Mouse (Mus musculus): Measurements from ENCODE around the gene Nup54.

Nup54 gene

DNA sequence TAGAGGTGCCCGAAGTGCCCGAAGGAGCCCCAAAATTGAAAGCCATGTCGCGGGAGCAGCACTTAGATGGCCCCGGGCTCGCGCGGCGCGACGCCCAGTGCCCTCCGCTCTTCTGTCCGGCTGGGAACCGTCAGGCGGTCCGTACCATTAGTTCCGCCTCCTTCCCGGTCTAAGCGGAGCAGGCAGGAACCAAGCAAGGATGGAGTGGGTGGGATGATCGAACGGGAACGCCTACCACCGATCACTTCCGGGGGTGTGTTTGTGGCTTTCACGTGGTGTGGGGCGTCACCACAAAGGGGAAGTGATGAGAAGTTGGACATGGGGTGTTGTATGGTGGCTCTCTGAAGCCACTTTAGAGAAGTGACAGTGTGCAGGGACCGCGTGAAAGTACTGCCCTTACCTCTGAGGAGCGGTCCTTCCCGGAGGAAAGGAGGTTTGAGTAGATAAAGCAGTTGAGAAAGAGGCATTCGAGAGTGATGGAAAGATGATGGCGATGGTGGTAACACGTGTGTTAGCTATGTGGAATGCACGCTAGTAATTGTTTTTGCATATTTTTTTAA, at the start of gene Nup54:
Nup54 (minus strand) TSS at position 195 of the 560 bp plus-strand sequence.
- peak; percentile 92 to 95 for DNase-seq (ENCODE audit: low spot score in 2 of 2)

GRCm38 (mm10) chr5:92472863-92473262, 37.8 kb upstream of the Nup54 start:
- DNase-seq (ENCODE audit: low spot score in 2 of 2) = no peak

- DNase-seq (ENCODE audit: low spot score in 2 of 2) = no peak
Measured at GRCm38 (mm10) chr5:92471531-92471930, 36.5 kb upstream of the Nup54 start.

DNA sequence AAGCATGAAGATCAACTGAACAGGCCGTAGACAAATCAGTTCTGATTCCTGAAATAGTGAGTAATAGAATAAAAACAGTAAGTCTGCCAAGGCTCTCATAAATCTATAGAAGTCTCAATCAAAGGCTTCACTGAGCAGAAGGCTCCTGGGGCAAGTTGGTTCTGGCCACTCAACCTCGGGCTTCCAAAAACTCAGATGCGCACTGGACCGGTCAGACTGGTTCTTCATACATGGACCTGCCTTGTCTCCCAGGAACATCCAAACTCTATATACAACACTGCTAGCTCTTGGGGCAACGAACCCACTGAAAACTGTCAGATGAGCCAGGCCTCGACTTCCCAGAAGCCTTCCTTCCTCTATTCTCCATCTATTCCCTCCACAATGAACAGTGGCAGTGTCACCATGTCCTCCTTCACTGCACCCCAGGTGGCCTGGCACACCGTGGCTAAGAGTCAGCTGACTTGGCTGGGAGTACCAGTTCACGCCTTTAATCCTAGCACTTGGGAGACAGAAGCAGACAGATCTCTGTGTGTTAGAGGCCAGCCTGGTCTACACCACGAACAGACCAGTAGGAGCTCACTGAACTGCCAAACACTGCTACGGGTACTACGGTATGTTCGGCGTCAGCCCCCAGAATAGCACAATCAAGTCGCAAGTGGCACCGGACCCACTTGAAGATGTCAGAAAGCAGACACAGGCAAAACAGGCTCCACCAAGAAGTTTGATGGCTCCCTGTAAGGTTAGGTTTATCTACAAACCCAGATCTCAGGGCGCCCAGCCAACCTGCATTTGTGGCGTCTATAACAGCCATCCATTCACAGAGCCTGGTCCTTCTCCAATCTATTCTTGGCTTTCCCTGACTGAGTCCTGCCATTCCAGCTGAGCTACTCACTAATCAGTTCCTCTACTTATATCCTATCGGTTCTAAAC, 34.4 kb upstream of the Nup54 start:
- peak in 1 of 2 experiments; percentile 28 for DNase-seq (ENCODE audit: low spot score in 2 of 2)

DNA sequence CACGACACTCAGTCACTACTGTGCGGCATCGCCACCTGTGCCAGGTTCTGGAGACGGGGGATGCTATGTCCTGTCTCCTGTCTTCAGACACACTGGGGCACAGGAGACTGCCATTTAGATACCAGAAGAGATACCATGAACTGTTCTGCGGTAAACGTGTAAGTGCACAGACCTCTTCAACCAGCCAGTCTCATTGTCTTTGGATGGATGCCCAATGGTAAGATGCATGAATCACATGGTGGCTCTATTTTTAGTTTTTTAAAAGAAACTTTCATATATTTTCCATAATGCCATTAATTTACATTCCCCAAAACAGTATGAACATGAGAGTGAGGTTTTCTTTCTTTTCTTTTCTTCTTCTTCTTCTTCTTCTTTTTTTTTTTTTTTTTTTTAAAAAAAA, 33.2 kb upstream of the Nup54 start:
- no peak for DNase-seq (ENCODE audit: low spot score in 2 of 2)

DNA sequence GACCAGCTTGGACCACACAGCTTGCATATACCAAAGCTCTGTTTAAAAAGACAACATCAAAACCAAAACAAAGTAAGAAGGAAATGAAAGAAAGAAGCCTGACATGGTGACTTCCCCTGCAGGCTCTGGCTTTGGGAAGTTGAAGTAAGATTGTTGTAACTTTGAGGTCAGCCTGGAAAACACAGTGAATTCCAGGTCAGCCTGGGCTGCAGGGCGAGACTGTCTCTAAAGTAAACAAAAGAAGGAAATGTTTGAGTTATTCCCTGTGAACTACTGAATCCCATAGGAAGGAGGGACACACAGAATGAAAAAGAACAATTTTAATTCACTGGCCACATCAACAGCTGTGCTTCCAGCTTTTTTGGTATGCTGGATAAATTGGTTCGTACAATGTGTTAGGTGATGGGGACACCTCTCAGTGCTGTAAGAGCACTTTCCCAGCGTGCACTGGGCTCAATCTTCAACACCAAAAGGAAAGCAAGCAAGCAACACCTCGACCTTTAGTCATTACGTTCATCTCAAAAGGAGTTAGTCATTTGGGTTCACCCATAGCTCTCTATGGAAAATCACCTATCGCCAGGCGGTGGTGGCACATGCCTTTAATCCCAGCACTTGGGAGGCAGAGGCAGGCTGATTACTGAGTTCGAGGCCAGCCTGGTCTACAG, 32.2 kb upstream of the Nup54 start:
- DNase-seq (ENCODE audit: low spot score in 2 of 2) = no peak

GRCm38 (mm10) chr5:92465511-92465910, 30.5 kb upstream of the Nup54 start:
- DNase-seq (ENCODE audit: low spot score in 2 of 2) = no peak

DNA sequence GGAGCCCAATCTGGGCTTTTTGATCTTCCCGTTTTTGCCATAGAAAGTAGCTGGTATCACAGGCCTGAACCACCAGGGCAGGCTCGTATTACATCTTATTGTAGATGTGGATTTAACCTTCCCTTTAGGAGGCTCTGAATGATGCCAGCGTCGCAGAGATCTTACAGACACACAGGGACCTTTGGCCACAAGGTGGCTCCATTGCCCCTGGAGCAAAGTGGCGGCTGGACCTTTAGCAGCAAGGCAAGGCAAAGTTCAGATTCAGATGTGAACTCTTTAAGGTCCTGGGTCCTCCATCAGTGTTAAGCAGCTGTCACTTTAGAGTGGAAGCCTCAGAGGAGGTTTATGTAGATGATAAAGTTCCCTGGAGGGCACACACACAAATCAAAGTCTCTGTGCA, 26.3 kb upstream of the Nup54 start:
- DNase-seq (ENCODE audit: low spot score in 2 of 2) = peak; percentile 47 to 79

- DNase-seq (ENCODE audit: low spot score in 2 of 2) = no peak
Measured at GRCm38 (mm10) chr5:92458726-92459125, 23.7 kb upstream of the Nup54 start.

DNA sequence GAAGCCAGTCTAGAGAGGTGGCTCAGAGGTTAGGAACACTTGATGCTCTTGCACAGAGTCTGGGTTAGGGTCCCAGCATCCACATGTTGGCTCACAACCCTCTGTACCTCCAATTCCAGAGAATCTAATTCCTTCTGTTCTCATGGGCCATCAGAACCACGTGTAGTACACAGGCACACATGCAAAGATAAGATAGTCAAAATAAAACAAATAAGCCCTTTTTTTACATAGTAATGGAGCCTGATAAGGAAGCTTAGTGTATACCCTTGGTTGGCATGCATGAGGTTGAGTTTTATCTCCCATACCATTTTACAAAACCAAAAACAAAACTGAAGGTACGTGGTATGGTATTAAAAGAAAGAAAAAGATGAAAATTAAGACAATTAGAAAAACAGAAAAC, 22.4 kb upstream of the Nup54 start:
- no peak for DNase-seq (ENCODE audit: low spot score in 2 of 2)

DNA sequence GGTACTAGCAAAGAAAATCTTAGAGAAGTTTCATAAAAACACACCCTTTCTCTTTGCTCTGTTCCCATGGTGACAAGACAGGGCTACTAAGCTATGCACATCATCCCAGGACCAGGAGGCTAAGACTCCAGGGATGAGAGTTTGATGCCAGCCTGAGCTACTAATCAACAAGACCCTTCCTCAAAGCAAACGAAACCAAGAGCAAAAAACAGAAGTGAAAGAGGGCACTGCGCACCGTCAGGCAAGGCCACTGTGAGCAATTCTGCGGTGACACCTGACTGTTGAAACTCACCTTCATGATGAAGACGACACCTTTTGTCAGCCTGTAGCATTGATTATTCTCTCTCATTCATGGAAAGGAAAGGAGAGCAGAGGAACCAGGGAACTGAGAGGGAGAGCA, 17.9 kb upstream of the Nup54 start:
- DNase-seq (ENCODE audit: low spot score in 2 of 2) = no peak

DNA sequence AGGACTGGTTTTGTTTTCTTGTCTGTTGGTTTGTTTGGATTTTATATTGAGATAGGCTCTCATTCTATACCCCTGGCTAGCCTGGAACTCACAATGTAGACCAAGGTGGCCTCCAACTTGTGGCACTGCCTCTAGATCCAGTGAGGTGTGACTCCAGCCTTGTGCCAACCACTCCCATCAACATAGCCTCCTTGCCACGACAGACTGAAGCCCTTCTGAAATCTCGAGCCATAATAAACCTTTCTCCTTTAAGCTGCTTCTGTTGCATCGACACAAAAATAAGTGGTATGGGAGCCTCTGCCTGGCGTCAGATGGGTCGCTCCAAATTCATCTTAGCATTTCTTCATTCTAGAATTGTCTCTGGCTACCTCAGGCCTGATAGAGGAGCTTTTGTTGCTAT, 11.7 kb upstream of the Nup54 start:
- DNase-seq (ENCODE audit: low spot score in 2 of 2) = no peak

- DNase-seq (ENCODE audit: low spot score in 2 of 2) = no peak
Measured at GRCm38 (mm10) chr5:92445016-92445415, 10.0 kb upstream of the Nup54 start.

GRCm38 (mm10) chr5:92442914-92443313, 7.9 kb upstream of the Nup54 start:
- no peak for DNase-seq (ENCODE audit: low spot score in 2 of 2)

GRCm38 (mm10) chr5:92441494-92441893, 6.5 kb upstream of the Nup54 start:
- DNase-seq (ENCODE audit: low spot score in 2 of 2) = peak; percentile 39 to 67

DNA sequence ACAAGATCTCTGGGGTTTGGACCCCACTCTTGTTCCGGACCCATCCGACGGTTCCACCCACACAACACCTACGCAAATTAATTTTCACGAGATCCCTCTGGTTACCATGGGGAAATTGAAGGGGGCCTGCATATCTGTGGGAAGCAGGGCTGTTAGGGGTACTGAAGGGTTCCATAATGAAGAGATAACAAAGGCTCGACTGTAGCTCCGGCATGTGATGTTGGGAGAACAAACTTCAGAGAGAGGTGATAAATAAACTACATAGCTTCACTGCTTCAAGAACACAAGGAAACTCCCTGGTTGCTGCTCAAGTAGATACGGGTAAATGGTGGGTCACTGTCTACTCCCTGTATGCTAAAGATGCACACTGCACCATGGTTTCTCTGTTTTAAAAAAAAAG, 3.5 kb upstream of the Nup54 start:
- DNase-seq (ENCODE audit: low spot score in 2 of 2) = no peak

- DNase-seq (ENCODE audit: low spot score in 2 of 2) = peak in 1 of 2 experiments; percentile 60
Measured at GRCm38 (mm10) chr5:92434571-92434985, 441 bp downstream of the Nup54 start.

- DNase-seq (ENCODE audit: low spot score in 2 of 2) = no peak
Measured at GRCm38 (mm10) chr5:92434070-92434469, 949 bp downstream of the Nup54 start.

GRCm38 (mm10) chr5:92431611-92432010, 3.4 kb downstream of the Nup54 start:
- no peak for DNase-seq (ENCODE audit: low spot score in 2 of 2)

- no peak for DNase-seq (ENCODE audit: low spot score in 2 of 2)
Measured at GRCm38 (mm10) chr5:92430723-92431122, 4.3 kb downstream of the Nup54 start.

- DNase-seq (ENCODE audit: low spot score in 2 of 2) = no peak
Measured at GRCm38 (mm10) chr5:92424126-92424525, 10.9 kb downstream of the Nup54 start.

DNA sequence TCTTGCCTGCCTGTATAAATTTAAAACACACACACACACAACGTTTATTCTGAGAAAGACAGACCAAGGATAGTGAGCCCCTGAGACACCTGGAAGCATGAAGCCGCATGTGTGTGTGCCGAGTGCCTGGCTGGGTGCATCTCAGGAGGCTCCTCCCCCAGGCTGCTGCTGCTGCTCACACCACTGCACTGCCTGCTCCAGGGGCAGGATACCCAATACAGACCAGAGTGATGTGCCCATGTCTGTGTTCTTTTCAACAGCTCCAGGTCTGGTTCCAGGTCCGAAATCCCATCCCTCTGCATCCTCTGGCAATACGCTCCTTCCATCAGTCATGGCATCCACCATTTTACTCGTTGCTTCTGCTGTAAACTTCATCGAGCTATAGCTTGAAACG, 21.0 kb downstream of the Nup54 start:
- DNase-seq (ENCODE audit: low spot score in 2 of 2) = no peak

Measured in spleen, postnatal 4 days (tissue).